Mouse (Mus musculus) left cerebral cortex, adult 18-20 months (tissue): ENCODE measurements around the gene Grwd1. TPM values are rescaled to one million over a fixed set of nuclear protein-coding genes. Genes with fewer than 3 reads are reported as not detected.

Experiments used
- DNase-seq, 2 experiments: peaks; one replicate each; pipeline ENCODE4 v3.0.0; 2021 to 2022; ENCODE audit warnings: low spot score in 2 of 2, mixed read lengths in 1 of 2
- total RNA-seq, 2 experiments: library from RNA; stranded (reverse); gene quantifications; 2 replicates each; pipeline ENCODE4 v1.2.3; 2021

The Grwd1 gene
- total RNA-seq, 2 experiments from 2014 or later, result 20.1 to 23.2 TPM

DNA sequence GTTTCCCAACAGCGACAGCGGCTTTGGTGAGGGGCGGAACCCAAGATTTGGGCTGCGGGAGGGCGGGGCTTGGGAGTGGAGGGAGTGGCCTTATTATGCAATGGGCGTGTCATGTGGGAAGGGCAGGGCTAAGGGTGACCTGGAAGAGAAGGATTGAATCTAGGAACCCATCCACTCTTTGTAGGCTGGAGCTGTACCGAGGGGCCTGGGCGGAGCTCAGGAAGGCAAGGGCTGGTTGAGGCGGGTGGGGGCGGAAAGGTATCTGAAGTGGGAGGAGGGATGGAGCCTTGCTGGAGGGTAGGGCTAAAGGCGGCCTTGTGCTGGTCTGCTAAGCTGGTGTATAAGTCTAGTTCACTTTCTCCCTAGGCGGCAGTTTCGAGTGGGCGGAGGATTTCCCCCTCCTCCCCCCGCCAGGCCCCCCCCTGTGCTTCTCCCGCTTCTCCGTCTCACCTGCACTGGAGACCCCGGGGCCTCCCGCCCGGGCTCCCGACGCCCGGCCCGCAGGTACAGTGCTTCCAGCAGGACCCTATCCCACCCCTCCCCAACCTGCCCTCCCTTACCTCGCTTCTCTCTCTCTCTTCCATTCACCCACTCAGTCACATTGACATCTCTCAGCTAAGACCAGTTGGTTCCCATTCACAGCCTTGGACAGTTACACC lies 30.1 kb downstream of the Grwd1 start:
- DNase-seq, result no peak

DNA sequence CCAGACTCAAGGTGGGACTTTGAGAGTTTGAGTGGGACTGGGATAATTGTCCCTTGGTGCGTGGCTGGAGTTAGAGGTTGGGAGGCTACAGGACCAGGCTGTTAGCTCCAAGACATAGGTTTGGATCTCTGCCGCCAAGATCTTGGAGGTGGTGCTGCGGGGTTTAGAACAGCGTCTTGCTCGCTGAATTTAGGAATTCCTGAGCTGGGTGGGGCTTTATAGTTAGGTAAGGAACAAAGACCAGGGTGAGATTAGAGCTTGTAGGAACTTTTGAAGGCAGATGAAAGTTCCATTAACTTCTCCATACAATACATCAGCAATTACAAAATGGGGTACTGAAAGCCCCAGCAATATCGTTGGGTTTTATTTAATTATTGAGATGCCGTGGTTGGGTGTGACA lies 30.7 kb downstream of the Grwd1 start:
- DNase-seq, result no peak

DNA sequence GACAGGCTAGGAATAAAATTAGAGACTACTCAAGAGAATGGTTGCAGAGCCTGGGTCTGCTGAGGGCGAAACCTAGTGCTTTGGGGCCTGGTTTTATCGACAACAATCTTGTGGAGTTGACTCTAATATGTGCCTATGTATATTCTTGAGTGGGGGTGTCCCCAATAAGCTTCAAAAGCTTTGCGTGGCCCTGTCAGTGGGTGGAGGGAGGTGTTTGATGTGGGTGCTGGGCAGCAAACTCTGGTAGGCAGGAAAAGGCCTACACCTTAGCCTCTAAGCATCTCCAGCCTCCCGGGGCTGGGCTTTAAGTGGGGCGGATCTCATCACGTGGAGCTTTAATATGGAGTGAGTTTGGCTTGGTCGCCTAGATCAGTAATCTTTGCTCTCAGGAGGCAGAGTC lies 31.8 kb downstream of the Grwd1 start:
- no peak for DNase-seq

DNA sequence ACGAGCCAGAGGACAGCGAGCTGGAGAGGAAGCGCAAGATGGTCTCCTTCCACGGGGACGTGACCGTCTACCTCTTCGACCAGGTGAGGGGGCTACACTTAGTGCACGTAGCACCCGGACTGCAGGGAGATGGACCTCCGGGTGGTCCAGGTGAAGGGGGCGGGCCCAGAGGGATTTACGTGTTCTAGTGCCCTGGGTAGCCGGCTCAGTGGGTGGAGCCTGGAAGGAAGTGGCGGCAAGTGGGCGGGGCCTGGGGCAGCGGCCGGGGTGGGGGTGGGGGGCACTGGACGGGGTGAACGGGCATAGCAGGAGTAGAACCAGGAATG lies 32.3 kb downstream of the Grwd1 start:
- no peak for DNase-seq

DNA sequence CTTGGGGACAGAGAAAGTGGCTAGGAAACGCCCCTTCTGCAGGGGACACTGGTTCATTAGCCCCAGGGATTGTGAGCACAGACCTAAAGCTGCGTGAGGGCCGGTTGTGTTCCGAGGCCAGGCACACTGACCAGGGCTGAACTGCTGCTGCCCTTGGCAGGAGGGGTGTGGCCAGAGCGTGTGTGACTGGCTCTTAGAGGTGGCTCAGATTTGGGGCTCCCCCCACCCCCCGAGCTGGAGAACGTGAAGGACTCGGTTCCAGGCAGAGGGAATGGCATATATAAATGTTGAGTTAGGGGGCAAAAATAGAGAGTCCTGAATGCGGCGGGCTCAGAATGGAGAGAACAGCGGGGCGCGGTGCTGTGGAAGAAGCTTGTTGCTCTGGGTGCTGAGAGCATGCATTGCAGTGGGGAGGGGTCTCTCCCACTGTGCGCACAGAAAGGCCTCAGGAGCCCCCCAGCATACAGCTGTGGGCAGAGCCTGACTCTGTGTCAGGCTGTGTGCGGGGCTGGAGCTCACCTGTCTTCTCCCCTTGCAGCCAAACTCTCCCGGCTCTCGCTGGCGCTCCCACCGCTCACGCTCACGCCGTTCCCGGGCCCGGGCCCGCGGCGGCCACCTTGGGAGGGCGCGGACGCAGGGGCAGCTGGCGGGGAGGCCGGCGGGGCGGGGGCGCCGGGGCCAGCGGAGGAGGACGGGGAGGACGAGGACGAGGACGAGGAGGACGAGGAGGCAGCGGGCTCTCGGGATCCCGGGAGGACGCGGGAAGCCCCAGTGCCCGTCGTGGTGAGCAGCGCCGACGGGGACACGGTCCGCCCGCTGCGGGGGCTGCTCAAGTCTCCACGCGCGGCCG lies 32.9 kb downstream of the Grwd1 start:
- no peak for DNase-seq

DNA sequence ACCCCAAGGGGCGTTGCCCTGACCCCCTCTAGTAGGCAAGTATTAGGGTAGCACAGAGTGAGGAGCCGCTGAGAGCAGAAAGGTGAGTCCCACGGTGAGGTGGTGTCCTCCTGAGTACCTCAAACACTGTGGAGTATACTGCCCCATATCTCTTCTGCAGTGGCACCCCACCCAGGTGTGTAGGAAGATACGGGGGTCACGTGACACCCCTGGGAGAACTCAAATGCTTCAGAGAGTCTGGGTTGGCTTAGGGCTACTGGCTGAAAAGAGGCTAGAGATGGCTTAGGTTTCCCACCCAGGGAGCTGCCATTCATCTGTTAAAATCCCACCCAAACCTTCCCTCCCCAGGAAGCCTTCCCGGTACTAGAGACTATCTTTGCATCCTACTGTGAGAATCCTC lies 33.8 kb downstream of the Grwd1 start:
- DNase-seq, result no peak

DNA sequence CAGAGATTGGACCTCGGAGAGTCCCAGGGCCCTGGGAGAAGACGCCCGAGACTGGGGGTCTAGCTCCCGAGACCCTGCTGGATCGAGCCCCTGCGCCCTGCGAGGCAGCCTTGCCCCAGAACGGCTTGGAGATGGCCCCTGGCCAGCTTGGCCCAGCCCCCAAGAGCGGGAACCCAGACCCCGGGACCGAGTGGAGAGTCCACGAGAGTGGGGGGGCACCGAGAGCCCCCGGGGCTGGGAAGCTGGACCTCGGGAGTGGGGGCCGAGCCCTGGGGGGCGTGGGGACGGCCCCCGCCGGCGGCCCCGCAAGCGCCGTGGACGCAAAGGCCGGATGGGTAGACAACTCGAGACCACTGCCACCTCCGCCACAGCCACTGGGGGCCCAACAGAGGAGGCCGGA lies 35.8 kb downstream of the Grwd1 start:
- DNase-seq, result no peak

DNA sequence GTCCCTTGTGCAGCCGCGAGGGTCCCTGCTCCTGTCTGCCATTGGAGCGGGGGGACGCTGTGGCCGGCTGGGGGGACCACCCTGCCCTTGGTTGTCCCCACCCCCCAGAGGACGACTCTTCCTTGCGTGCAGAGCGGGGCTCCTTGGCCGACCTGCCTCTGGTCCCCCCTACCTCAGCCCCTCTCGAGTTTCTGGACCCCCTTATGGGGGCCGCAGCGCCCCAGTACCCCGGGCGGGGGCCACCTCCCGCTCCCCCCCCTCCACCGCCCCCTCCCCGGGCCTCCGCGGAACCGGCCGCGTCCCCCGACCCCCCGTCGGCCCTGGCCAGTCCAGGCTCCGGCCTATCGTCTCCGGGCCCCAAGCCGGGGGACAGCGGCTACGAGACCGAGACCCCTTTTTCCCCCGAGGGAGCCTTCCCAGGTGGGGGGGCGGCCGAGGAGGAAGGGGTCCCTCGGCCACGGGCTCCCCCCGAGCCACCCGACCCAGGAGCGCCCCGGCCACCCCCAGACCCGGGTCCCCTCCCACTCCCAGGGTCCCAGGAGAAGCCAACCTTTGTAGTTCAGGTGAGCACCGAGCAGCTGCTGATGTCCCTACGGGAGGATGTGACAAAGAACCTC lies 36.7 kb downstream of the Grwd1 start:
- no peak for DNase-seq

DNA sequence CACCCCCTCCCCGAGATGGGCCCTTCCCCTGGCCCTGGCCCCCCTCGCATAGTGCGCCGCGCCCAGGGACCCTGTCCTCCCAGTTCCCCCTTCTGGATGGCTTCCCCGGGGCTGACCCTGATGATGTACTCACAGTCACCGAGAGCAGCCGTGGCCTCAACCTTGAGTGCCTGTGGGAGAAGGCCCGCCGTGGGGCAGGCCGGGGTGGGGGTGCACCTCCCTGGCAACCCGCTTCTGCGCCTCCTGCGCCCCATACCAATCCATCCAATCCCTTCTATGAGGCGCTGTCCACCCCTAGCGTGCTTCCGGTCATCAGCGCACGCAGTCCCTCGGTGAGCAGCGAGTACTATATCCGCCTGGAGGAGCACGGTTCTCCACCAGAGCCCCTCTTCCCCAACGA lies 37.5 kb downstream of the Grwd1 start:
- DNase-seq, result no peak

DNA sequence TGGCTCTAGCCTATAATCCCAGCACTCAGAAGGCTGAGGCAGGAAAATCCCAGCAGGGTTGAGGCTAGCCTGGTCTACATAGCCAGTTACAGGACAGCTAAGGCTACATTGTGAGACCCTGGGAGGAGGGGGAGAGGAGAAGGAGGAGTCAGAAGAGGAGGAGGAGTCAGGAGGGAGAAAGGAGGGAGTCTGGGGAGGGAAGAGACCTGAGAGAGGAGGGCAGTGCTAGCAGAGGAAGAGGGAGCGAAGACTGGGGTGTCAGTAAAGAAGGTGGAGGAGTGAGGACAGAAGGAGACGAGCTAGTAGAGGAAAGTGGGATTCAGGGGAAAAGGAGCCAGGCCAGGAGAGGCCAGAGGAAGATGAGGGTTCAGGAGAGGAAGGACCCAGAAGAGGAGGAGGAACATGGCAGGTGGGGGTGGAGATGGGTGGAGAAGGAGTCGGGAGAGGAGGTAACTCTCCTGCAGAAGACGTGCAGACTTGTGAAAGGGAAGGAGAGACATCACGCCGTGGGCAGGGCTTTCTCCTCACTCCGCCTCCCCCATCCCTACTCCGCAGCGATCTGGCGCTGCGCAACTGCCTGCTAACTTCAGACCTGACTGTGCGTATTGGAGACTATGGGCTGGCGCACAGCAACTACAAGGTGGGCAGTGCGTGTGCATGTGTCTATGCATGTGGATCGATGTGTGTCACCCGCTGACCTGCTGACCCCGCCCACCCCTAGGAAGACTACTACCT lies 38.8 kb downstream of the Grwd1 start:
- DNase-seq, result no peak

DNA sequence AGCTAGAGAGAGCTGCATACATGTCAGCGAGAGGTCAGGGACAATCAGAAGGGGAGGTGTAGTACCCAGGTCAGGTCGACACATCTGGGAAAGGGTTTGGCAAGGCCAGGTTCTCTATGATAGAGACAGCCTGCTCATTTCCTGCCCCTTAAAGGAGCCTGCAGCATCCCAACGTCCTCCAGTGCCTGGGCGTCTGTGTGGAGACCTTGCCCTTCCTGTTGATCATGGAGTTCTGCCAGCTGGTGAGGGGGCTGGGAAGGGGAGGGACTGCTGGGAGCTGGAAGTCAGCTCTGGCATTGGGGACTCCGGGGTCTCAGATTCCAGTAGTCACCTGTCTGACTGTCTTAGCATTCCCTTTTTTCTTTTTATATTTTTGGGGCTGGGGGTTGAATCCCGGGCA lies 40.0 kb downstream of the Grwd1 start:
- no peak for DNase-seq

DNA sequence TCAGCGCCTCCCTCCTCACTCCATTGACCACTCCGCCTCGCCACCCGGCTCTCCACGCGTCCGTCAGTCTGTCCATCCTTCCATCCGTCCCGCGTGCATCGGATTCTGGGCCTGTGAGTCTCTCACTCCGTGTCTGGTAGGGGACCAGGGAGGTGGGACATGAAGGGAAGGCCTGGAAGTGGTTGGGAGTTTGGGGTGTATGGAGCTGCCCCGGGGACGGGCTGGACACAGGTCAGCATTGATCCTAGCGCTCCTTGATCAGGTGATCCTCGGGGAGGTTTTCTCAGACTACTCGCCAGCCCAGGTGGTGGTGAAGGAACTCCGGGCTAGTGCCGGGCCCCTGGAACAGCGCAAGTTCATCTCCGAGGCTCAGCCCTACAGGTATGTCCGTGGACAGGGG lies 43.1 kb downstream of the Grwd1 start:
- no peak for DNase-seq

DNA sequence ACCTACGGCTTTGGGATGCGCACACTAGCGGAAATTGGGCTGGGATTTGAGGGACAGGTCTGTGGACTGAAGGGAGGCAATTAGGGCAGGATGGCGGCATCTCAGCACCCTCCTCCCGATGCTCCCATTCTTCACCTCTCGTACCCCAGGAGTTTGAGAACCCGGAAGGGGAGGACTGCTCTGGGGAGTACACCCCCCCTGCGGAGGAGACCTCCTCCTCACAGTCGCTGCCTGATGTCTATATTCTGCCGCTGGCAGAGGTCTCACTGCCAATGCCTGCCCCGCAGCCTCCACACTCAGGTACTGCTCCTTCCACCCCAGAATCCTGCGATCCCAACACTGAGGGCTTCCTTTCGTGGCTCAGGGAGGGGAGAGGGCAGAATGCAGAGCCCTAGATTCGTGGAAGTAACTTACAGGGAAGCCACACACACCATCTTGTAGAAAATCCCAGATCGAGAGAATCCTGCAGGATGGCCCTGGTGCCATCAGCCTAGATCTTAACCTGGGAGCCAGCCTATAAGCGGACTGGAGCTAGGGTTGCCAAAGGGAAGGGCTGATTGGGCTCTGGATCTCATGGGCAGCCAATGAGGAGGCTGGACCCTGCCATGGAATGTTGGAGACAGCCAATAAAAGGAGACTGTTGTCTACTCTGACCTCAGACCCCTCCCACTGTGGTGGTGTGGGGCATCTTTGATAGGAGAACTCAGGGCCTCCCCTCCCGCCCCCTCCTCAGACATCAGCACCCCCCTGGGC lies 43.9 kb downstream of the Grwd1 start:
- peak in 1 of 2 experiments; percentile 53 for DNase-seq

DNA sequence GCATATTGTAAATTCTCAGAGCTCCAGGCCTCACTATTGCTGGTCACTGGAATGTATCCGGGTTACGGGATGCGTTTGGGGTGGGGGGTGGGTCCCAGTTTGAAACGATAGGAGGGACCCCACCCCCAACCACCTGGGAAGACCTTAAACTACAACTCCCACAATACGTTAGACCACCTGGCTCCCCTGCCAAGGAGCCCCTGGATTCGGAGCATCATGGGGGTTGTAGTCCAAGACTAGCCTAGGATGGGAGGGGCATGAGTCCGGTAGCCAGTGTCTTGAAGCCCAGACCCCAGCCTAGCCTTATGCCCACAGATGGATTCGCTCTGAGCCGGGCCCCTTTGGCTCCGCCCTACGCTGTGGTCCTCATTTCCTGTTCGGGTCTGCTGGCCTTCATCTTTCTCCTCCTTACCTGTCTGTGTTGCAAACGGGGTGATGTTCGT lies 44.6 kb downstream of the Grwd1 start:
- DNase-seq, result peak in 1 of 2 experiments; percentile 27

DNA sequence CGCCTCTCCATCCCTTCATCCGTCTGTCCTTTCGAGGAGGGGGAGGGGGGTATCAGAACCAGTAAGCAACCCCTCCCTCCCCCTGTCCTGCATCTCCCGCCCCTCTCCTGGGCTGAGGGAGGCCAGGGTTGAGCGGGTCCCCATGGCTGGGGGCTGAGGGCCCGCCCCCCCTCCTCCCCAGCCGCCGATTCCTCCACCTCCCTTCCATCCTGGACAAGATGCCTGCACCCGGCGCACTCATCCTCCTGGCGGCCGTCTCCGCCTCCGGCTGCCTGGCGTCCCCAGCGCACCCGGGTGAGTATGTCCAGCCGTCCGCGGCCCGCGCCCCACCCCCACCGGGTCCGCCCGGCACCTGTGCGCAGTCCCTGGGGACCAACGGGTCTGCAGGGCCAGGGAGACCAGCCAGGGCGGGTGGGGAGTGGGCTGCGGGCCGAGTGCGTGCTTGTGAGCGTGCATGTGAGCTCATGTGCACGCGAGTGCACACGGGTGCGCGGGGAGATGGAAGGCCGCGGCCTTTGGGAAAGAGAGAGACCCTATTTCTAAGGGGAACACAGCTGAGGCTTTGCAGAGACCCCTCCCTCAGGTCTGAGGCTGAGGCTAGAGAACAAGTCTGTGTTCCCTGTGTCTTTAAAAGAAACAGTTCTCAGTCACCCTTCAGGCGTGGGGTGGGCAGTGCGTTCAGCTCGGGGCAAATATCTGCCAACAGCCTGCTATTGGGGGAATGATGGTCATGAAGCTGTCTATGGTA lies 45.2 kb downstream of the Grwd1 start:
- peak; percentile 40 to 62 for DNase-seq

DNA sequence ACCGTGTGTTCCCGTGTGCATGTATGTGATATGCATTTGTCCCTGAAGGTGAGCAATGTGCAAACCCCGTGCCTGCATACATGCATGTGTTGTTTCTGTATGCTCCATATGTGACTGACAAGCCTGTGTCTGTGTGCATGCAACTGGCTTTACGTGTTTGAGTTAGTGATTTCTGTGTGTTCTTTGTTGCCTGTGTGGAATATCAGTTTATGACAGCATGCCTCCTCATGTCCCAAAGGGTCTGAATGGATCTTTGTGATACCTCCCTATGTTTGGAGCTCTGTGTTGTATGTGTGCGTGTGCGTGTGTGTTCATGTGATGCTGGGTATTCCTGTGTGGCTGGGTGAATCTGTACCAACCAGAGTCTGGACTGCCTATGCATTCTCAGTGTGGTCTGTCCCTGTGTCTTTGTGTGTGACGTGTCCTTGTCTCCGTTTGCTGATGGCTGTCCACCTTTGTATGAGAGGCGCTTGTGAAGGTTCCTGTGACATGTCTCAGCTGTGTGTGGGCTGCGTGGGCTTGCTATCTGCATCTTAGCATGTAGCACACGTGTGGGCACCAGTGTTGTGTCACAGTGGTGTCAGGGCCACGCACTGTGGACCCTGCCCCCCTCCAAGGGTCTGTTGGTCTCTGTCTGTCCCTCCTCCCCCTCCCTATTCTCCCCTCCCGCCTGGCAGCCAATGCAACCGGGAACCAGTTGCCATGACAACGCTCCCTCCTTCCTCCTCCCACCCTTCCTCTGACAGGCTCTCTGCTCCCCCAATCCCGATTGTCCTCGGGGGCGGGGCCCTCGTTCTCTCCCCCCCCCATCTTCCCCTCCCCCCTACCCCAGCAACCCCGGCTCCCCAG lies 46.0 kb downstream of the Grwd1 start, which contains the start of gene Sult2b1:
Gene Sult2b1, minus strand, starts transcription at position 146 of the 849 bp plus-strand sequence.
- peak; percentile 93 to 94 for DNase-seq

DNA sequence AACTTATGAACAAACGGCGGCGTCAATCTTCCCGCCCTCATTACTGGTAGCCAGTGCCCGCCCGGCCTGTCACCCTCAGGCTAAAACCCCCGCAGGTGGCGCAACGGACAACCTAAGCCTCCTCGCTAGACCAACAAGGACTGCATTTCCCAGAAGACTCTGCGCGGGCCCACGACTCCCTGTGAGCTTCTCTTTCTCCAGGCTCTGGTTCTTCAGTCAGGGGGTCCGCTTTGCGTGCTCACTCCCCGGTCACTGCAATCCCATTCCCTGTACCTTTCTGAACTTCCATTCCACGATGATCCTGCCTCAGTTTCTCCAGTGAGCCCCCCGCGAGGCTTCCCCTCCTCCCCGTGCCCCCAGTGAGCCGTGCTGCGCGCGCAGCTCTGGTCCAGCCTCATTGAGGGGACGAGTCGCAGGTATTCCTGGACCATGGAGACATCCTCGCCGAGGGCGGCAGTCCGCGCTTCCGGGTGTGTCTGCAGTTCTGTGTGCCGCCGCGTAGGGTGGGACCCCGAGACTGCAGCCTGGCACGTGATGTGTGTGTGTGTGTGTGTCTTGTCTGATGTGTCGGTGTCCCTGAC lies 47.1 kb downstream of the Grwd1 start, which contains the start of gene Lmtk3:
Gene Lmtk3, plus strand, starts transcription at position 228 of the 581 bp plus-strand sequence.
- peak; percentile 74 to 87 for DNase-seq

DNA sequence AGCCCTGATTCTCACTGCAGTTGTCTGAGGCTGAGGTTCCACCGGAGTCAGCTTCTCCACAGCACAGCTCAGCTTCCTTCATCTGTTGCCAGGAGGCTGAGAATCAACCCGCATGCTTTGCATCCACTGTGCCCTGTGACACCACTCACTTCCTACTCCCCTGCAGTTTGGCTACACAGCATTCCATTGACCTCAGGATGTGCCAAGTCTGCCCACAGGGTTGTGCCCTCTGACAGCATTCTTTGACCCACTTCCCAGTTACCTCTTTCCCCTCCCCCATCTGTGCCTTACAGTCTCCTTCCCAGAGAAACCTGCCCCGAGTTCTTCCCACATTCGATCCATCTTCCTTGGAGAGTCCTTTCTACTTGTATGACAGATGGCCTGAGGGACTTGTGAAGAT lies 48.5 kb downstream of the Grwd1 start:
- no peak for DNase-seq
